Mouse (Mus musculus): ENCODE measurements around the gene Eif6. TPM values are rescaled to one million over a fixed set of nuclear protein-coding genes. Genes with fewer than 3 reads are reported as not detected.

The Eif6 gene
- polyA plus RNA-seq, 1 experiment from 2014 or later = 186 TPM

Other genes with a start within 250 kb of the Eif6 start
- gene Gss, start 234.1 kb downstream of the Eif6 start, polyA plus RNA-seq (2016; fragmentation: Nextera tagmentation; extraction: Ambion mirVana) = 23.8 and 23.9 TPM in 2 replicates
- 1.9 and 2.1 TPM in 2 replicates for gene Myh7b, start 215.7 kb downstream of the Eif6 start, polyA plus RNA-seq (2016; fragmentation: Nextera tagmentation; extraction: Ambion mirVana)
- 165 and 167 TPM in 2 replicates for gene Trpc4ap, start 134.5 kb downstream of the Eif6 start, polyA plus RNA-seq (2016; fragmentation: Nextera tagmentation; extraction: Ambion mirVana)
- gene Edem2, start 97.5 kb downstream of the Eif6 start, polyA plus RNA-seq (2016; fragmentation: Nextera tagmentation; extraction: Ambion mirVana) = 24.2 and 26.3 TPM in 2 replicates
- gene Gm17581, start 91.1 kb downstream of the Eif6 start, polyA plus RNA-seq (2016; fragmentation: Nextera tagmentation; extraction: Ambion mirVana) = not detected in 2 replicates
- gene Procr, start 75.8 kb downstream of the Eif6 start, polyA plus RNA-seq (2016; fragmentation: Nextera tagmentation; extraction: Ambion mirVana) = 3.5 and 4.1 TPM in 2 replicates
- 0.09 and 0.10 TPM in 2 replicates for gene Mmp24, start 51.6 kb downstream of the Eif6 start, polyA plus RNA-seq (2016; fragmentation: Nextera tagmentation; extraction: Ambion mirVana)
- 13.0 and 13.5 TPM in 2 replicates for gene BC029722, start 7.5 kb downstream of the Eif6 start, polyA plus RNA-seq (2016; fragmentation: Nextera tagmentation; extraction: Ambion mirVana)
- gene Fam83c, start 7.9 kb upstream of the Eif6 start, polyA plus RNA-seq (2016; fragmentation: Nextera tagmentation; extraction: Ambion mirVana) = 0.28 and 0.31 TPM in 2 replicates
- 64.8 and 66.9 TPM in 2 replicates for gene Uqcc1, start 103.4 kb upstream of the Eif6 start, polyA plus RNA-seq (2016; fragmentation: Nextera tagmentation; extraction: Ambion mirVana)
- gene Gm15557, start 113.8 kb upstream of the Eif6 start, polyA plus RNA-seq (2016; fragmentation: Nextera tagmentation; extraction: Ambion mirVana) = 0.40 and 0.72 TPM in 2 replicates
- 59.4 and 66.1 TPM in 2 replicates for gene Gdf5, start 118.4 kb upstream of the Eif6 start, polyA plus RNA-seq (2016; fragmentation: Nextera tagmentation; extraction: Ambion mirVana)
- 35.1 and 40.6 TPM in 2 replicates for gene Cep250, start 129.5 kb upstream of the Eif6 start, polyA plus RNA-seq (2016; fragmentation: Nextera tagmentation; extraction: Ambion mirVana)
- gene 6430550D23Rik, start 181.1 kb upstream of the Eif6 start, polyA plus RNA-seq (2016; fragmentation: Nextera tagmentation; extraction: Ambion mirVana) = 1.5 TPM in 2 replicates
- gene Ergic3, start 181.1 kb upstream of the Eif6 start, polyA plus RNA-seq (2016; fragmentation: Nextera tagmentation; extraction: Ambion mirVana) = 184 and 185 TPM in 2 replicates
- gene Fer1l4, start 226.0 kb upstream of the Eif6 start, polyA plus RNA-seq (2016; fragmentation: Nextera tagmentation; extraction: Ambion mirVana) = 0.22 TPM in 1 of 2 replicates, not detected in the other
- 6.4 and 6.9 TPM in 2 replicates for gene Spag4, start 238.2 kb upstream of the Eif6 start, polyA plus RNA-seq (2016; fragmentation: Nextera tagmentation; extraction: Ambion mirVana)